Mouse (Mus musculus) monocyte, adult 5-6 weeks (primary cell): ENCODE measurements around the gene Rbm47. TPM values are rescaled to one million over a fixed set of nuclear protein-coding genes. Genes with fewer than 3 reads are reported as not detected.
A peak's percentile ranks its signal among the peaks of the same experiment; 100 is the strongest.

Experiments used
- ATAC-seq: fragments of 153-309, 156-312 bp; replicated peaks from 2 replicates; pipeline ENCODE4 v1.8.0; 2017; ENCODE audit warnings: mild to moderate bottlenecking; ENCODE audit not compliant: low TSS enrichment, insufficient number of reproducible peaks, severe bottlenecking, poor library complexity, low FRiP score
- total RNA-seq: library from RNA; stranded (forward); fragments of 200-1000, 200-491, 200-594 nt; gene quantifications from 3 replicates; pipeline ENCODE4 v1.2.3, GENCODE M21; 2017

The Rbm47 gene
- total RNA-seq, 1 experiment from 2014 or later: 16.8 TPM

GRCm38 (mm10) chr5:66076685-66077301 lies 96.1 kb downstream of the Rbm47 start:
- ATAC-seq: no peak

DNA sequence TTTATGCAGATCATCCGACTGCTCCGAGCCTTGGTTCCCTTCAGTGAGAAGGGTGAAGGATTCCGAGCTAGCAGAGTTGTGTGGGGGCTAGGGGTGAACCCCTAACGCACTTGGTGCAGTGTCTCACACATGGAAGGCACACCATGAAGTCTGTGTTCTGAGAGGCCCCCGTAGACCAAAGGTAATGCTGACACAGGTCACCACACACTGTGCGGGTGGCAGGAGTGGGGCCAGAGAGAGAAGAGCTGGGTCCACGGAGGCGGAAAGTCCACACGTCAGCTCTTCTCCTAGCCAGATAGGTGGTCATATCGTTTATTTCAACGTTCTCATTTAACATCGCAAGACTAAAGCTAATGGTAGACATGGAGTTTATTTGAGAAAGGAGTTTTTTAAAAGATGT lies 97.0 kb downstream of the Rbm47 start:
- no peak for ATAC-seq

DNA sequence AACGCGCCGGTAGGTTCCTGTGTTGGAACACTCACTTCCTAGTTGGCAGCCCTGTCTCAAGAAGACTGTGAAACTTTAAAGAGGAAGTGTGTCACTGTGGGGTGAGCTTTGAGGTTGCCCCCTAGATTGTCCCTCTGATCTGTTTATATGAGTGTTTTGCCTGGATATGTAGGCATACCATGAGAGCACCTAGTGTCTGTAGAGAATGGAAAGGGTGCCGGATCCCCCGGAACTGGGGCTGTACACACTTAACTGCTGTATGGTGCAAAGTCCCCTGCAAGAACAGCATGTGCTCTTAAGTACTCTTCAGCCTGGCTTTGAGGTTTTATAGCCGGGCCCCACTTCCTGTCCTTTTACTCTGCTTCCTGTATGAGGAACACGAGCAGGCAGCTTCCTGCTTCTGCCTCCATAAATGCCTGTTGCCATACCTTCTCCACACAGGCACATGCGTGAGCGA lies 97.9 kb downstream of the Rbm47 start:
- peak; percentile 85 for ATAC-seq

DNA sequence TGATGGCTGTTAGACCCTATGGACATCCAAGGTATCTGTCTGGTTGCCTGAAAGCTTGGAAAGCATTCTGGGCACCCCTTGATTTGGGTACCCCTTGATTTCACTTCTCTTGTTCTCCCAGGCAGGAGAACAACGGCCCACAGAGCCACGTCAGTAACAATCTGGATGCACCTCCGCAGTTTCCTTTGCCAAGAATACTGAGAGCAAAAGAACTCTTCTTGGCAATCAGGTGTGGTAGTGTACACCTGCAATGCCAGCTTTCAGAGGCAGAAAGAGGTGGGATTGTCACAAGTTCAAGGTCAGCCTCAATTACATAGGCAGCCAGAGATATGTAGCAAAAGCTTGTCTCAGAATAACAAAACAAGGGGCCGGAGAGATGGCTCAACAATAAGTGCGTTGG lies 98.7 kb downstream of the Rbm47 start:
- no peak for ATAC-seq

DNA sequence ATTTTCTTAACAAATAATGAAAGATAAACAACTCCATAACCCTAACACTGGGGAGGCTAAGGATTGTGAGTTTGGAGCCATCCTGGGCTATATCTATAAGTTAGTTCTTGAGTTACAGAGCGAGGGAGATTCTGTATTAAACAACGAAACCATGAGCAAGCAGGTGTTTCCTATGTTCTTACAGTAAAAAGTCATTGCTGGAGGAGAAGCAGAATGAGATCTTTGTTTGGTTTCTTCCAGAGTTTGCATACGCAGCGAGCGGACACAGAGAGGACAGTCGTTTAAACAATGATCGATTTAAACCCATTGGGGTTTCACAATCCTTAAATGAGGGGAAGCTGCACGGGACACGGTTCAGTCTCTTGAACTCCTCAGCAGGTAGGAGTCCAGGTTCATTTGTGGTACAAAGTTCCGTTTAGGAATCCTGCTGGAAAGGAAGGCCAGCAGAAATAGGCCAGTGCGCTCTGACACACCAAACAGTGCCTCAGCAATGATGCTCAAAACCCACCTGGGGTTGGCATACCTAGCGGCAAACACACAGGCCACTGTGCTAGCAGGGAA lies 99.2 kb downstream of the Rbm47 start:
- no peak for ATAC-seq

DNA sequence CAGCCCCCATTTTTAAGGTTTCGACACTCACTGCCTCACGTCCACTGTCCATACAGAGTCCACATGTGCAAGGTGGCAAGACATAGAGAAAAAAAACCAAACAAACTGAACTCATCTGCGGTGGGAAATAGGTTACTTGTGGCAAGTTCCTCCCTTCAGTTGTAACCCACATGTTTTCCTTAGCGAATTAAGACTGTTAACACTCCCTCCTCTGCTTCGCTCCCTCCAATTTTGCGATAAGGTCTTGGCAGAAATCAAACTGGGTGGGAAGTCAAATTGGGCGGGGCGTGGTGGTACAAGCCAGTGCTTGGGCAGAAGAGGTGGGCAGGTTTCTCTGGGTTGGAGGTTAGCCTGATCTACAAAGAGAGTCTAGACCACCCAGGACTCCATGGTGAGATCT lies 101.2 kb downstream of the Rbm47 start:
- no peak for ATAC-seq

DNA sequence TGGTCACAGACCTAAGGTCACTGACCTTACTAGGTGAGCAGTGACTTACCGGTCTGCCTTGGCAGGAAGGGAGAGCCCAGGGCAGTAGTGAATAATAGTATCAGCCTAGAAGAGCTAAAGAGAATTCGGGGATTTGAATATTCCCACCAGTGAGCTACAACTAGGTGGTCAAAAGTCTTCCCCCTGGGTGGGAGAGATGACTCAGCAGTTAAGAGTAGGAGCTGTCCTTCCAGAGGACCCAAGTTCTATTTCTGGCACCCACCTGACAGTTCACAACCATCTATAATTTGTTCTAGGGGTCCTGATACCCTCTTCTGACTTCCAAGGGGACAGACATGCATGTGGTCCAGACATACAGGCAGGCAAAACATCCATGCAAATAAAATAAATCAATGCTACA lies 102.6 kb downstream of the Rbm47 start:
- ATAC-seq: no peak

- peak; percentile 66 for ATAC-seq
Observed at GRCm38 (mm10) chr5:66069470-66070144, 103.3 kb downstream of the Rbm47 start.

- no peak for ATAC-seq
Observed at GRCm38 (mm10) chr5:66069133-66069469, 103.8 kb downstream of the Rbm47 start.

DNA sequence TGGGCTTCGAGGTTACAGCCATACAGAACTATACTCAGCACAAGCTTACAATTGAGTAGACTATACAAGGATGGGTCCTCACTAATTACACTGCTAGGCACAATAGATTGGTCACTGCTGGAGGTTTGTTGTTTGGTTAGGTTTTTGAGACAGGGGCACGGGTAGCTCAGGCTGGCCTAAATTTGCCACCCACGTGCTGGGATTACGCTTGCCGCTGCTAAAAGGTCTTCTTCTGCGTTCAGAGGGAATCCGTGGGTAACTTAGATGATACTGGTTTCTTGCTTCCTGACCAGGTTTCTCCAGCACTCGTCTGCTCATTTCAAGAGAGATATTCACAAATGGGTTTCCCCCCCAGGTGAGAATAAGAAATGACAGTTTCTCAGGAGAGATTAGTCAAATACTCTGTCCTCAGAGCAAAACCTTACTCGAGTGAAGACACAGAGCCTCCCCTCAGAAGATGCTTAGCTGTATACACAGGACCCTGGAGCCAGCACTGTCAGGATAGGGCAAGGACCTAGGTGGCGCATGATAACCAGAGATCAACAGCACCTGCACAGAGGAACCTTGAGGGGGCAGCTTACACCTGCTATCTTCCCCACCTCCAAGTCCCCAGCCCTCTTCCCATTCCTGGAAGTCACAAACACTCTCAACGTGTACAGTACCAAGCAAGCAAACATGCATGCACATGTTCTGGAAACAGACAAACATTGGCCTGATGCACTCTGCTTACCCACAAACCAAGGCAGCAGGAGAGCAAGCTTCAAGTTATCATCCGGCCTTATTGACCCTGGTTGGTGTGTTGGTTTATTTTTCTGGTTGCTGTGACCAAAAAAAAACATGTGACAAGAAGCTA lies 104.6 kb downstream of the Rbm47 start:
- no peak for ATAC-seq

DNA sequence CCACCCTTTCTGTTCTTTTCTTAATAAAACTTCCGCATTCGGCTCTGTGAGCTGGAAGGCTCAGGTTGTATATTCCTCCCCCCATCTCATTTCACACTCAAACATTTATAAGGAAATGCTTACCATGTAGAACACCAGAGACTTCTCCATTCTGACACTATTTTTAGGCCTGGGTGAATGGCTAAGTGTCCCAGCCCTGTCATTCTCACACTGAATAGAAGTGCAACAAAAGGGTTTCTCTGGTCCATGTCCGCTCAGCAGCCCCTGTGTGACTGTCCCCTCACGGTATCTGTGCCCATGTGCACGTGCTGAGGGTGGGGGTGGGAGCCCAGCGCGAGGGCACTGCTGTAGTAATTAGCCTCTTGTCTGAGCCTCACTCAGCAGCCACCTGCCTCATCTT lies 105.7 kb downstream of the Rbm47 start:
- ATAC-seq: peak; percentile 54

GRCm38 (mm10) chr5:66062930-66063220 lies 110.0 kb downstream of the Rbm47 start:
- ATAC-seq: no peak

- peak; percentile 68 for ATAC-seq
Observed at GRCm38 (mm10) chr5:66062046-66062929, 110.6 kb downstream of the Rbm47 start.

GRCm38 (mm10) chr5:66061667-66062045 lies 111.3 kb downstream of the Rbm47 start:
- no peak for ATAC-seq

- no peak for ATAC-seq
Observed at GRCm38 (mm10) chr5:66058844-66059243, 114.1 kb downstream of the Rbm47 start.

DNA sequence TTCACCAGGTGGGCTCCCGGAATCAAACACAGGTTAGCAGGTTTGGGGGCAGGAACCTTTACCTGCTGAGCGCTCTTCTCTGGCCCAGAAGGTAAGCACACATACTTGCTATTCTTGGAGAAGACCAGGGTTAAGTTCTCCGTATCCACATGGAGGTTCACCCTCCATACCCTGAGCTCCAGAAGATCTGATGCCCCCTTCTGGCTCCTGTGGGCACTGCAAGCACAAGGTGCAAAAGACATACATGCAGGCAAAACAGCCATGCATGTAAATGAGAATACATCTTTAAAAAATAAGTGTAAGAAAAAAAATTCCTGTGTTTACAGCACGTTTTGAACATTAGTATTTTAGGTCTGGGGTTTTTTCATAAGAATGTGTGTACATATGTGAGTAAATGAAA lies 116.2 kb downstream of the Rbm47 start:
- no peak for ATAC-seq

- ATAC-seq: no peak
Observed at GRCm38 (mm10) chr5:66054394-66054793, 118.5 kb downstream of the Rbm47 start.

DNA sequence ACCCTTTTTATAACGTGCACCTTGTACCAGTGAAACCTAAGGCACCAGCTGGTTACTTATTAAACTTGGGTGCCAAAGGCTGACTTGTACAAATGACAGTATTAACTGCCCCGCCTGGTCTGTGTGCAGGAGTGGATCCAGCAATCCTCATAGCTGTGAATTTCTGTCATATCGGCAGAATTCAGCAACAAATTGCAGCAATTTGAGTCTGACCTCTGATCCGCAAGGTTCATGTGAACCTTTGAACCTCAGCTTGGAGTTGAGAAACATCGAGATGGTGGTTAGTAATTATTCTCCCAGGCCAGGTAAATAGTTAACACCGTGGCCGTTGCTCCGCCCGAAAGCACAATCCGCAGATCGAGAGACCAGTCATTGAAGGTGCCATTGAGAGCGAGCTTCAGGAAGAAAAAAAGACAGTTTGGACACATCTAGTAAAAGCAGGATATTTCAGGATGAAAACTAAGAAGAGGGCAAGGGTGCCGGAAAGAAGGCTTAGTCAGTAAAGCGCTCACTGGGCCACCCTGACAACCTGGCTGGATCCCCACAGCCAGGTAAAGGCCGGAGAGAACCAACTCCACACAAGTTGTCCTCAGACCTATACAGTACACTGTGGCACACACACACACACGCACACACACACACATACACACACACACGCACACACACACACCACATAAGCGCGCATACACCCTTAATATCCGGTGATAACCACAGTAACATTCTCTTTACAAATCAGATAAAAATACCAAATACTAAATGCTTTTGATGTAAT lies 120.0 kb downstream of the Rbm47 start:
- ATAC-seq: no peak
